Mouse (Mus musculus) cerebellum, postnatal 14 days (tissue): ENCODE data around the gene Zfp273.
"Not testable (repeated sequence)": the region's sequence is repeated elsewhere in the genome, so short reads cannot be mapped to it uniquely, and the experiment has no call there.

Source experiments
- DNase-seq, 2 experiments: peaks; one replicate each; pipeline ENCODE4 v3.0.0; 2021; ENCODE audit warnings: mixed read lengths in 2 of 2

Gene Zfp273

GRCm38 (mm10) chr13:67813710-67814660 lies at the start of gene Zfp273:
TSS of gene Zfp273 (plus strand) at chr13:67813740.
- peak; percentile 73 to 84 for DNase-seq

- peak; percentile 61 to 82 for DNase-seq
These were observed 34.0 kb upstream of the Zfp273 start, which contains the start of gene Zfp493 for GRCm38 (mm10) chr13:67779265-67780221. TSS of gene Zfp493 (plus strand) at chr13:67779693.

- DNase-seq: no peak
These were observed 21.6 kb upstream of the Zfp273 start for GRCm38 (mm10) chr13:67791921-67792455.

GRCm38 (mm10) chr13:67798618-67799017 lies 14.9 kb upstream of the Zfp273 start:
- no peak for DNase-seq

- not testable (repeated sequence) for DNase-seq
These were observed 14.4 kb upstream of the Zfp273 start for GRCm38 (mm10) chr13:67799151-67799550.

GRCm38 (mm10) chr13:67811651-67812210 lies 1.8 kb upstream of the Zfp273 start:
- DNase-seq: no peak

GRCm38 (mm10) chr13:67812961-67813709 lies 405 bp upstream of the Zfp273 start:
- no peak for DNase-seq

- no peak for DNase-seq
These were observed 5.1 kb downstream of the Zfp273 start for GRCm38 (mm10) chr13:67818636-67819035.

- peak; percentile 67 to 78 for DNase-seq
These were observed 17.4 kb downstream of the Zfp273 start, which contains the start of gene Gm10037 for GRCm38 (mm10) chr13:67830911-67831336. TSS of gene Gm10037 (plus strand) at chr13:67831106.

GRCm38 (mm10) chr13:67833137-67833536 lies 19.6 kb downstream of the Zfp273 start:
- DNase-seq: not testable (repeated sequence)

GRCm38 (mm10) chr13:67843775-67844118 lies 30.2 kb downstream of the Zfp273 start:
- no peak for DNase-seq

- DNase-seq: peak; percentile 79 to 80
These were observed 30.7 kb downstream of the Zfp273 start for GRCm38 (mm10) chr13:67844119-67844852.

GRCm38 (mm10) chr13:67844853-67845194 lies 31.3 kb downstream of the Zfp273 start:
- DNase-seq: peak in 1 of 2 experiments; percentile 37

GRCm38 (mm10) chr13:67850361-67850760 lies 36.8 kb downstream of the Zfp273 start:
- no peak for DNase-seq

GRCm38 (mm10) chr13:67853130-67853529 lies 39.6 kb downstream of the Zfp273 start:
- no peak for DNase-seq

- DNase-seq: no peak
These were observed 40.4 kb downstream of the Zfp273 start for GRCm38 (mm10) chr13:67853983-67854382.

- DNase-seq: no peak
These were observed 43.8 kb downstream of the Zfp273 start for GRCm38 (mm10) chr13:67857317-67857716.

GRCm38 (mm10) chr13:67862508-67862907 lies 49.0 kb downstream of the Zfp273 start:
- no peak for DNase-seq

GRCm38 (mm10) chr13:67863026-67863425 lies 49.5 kb downstream of the Zfp273 start, which contains the start of gene BC048507:
TSS of gene BC048507 (plus strand) at chr13:67863326.
- no peak for DNase-seq

GRCm38 (mm10) chr13:67864764-67865350 lies 51.3 kb downstream of the Zfp273 start:
- DNase-seq: no peak
